Mouse (Mus musculus) intestine, embryonic 14.5 days (tissue): Measurements from ENCODE around the gene Srpk1. TPM values are rescaled to one million over a fixed set of nuclear protein-coding genes. Genes with fewer than 3 reads are reported as not detected.

Source experiments
- ATAC-seq: fragments of 200-750 bp; cut with Nextera tagmentation; replicated peaks from 2 replicates; pipeline ENCODE4 v1.8.0; 2017; ENCODE audit warnings: low read depth, moderate number of reproducible peaks, moderate TSS enrichment, moderate library complexity; ENCODE audit not compliant: low FRiP score, low TSS enrichment
- DNase-seq: peaks from one replicate; pipeline ENCODE4 v3.0.0-alpha.2; 2018; ENCODE audit warnings: low spot score
- H3K27ac ChIP-seq: fragments of 300-500 bp; sonication (generic); 2 replicates; pipeline ENCODE4 v1.5.1; 2014; ENCODE audit warnings: low read depth, mild to moderate bottlenecking, control low read depth
- H3K27me3 ChIP-seq: fragments of 300-500 bp; sonication (generic); replicated peaks from 2 replicates; pipeline ENCODE4 v1.6.1; 2014; ENCODE audit warnings: low read length, control low read depth; ENCODE audit not compliant: control insufficient read depth, insufficient read depth
- H3K36me3 ChIP-seq: fragments of 300-500 bp; sonication (generic); 2 replicates; pipeline ENCODE4 v1.6.1; 2014; ENCODE audit warnings: low read length, control low read depth; ENCODE audit not compliant: control insufficient read depth, insufficient read depth
- H3K4me1 ChIP-seq: fragments of 300-500 bp; sonication (generic); replicated peaks from 2 replicates; pipeline ENCODE4 v1.6.1; 2014; ENCODE audit warnings: low read length, control low read depth, mixed read lengths; ENCODE audit not compliant: control insufficient read depth, insufficient read depth
- H3K4me2 ChIP-seq: fragments of 300-500 bp; sonication (generic); 2 replicates; pipeline ENCODE4 v1.6.1; 2014; ENCODE audit warnings: low read length
- H3K4me3 ChIP-seq: fragments of 300-500 bp; sonication (generic); 2 replicates; pipeline ENCODE4 v1.5.1; 2014; ENCODE audit warnings: low read depth, low read length, control low read depth, mixed read lengths
- H3K9ac ChIP-seq: fragments of 300-500 bp; sonication (generic); 2 replicates; pipeline ENCODE4 v1.6.1; 2014; ENCODE audit warnings: mild to moderate bottlenecking, low read length
- H3K9me3 ChIP-seq: fragments of 300-500 bp; sonication (generic); 2 replicates; pipeline ENCODE4 v1.6.1; 2016; ENCODE audit warnings: low read length, control low read depth; ENCODE audit not compliant: control insufficient read depth
- WGBS: fragments of 180-500 bp; shearing (Covaris S2); extraction: QIAGEN DNeasy Blood & Tissue Kit; methylation state at CpG from one replicate; pipeline ENCODE4 v1.1.7; 2014; 5-methylcytosine and 5-hydroxymethylcytosine counted together
- polyA plus RNA-seq: library from polyadenylated mRNA; unstranded; fragments of >200 nt; fragmentation: Nextera tagmentation; extraction: Ambion mirVana; gene quantifications from 2 replicates; pipeline ENCODE4 v1.2.1, GENCODE M21; 2014

Gene Srpk1
- polyA plus RNA-seq, 1 experiment from 2014 or later = 126 TPM

GRCm38 (mm10) chr17:28618775-28619174, 3.7 kb downstream of the Srpk1 start:
- H3K9me3 ChIP-seq = no peaks in the 10 kb centered on the region
- no peak overlapping the region for H3K4me2 ChIP-seq
- no peak overlapping the region for H3K4me3 ChIP-seq
- no peak overlapping the region for H3K27ac ChIP-seq
- WGBS = 92% methylated on average over 1 of the region's 1 CpGs
- H3K9ac ChIP-seq = no peak overlapping the region
- DNase-seq = no peak
- no peak for ATAC-seq
- H3K27me3 ChIP-seq = no peaks in the 10 kb centered on the region
- H3K4me1 ChIP-seq = peaks cover 12% of the 10 kb centered on the region
- peaks cover 26% of the 10 kb centered on the region for H3K36me3 ChIP-seq

GRCm38 (mm10) chr17:28618124-28618523, 4.4 kb downstream of the Srpk1 start:
- peaks cover 12% of the 10 kb centered on the region for H3K4me1 ChIP-seq
- H3K4me3 ChIP-seq = no peak overlapping the region
- ATAC-seq (no peak), DNase-seq (no peak)
- peaks cover 26% of the 10 kb centered on the region for H3K36me3 ChIP-seq
- H3K9ac ChIP-seq = no peak overlapping the region
- no peaks in the 10 kb centered on the region for H3K9me3 ChIP-seq
- no peak overlapping the region for H3K4me2 ChIP-seq
- no peaks in the 10 kb centered on the region for H3K27me3 ChIP-seq
- H3K27ac ChIP-seq = no peak overlapping the region
- 77% methylated on average over 7 of the region's 7 CpGs for WGBS

DNA sequence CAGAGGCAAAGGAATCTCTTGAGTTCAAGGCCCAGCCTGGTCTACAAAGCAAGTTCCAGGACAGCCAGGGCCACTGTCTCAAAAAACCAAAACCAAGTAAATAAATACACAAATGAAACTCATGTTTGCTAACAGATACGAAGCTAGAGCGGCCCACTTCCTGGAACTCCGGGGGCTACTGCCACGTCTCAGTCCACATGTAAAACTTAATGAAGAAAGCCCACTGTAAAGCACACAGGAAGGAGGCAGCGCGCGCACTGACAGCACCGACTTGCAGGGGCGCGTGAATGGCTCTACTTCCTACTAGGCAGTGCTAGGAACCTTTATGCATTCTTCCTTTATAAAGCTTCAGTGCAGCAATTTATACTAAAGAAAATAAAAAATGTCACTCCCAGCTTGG, 4.9 kb downstream of the Srpk1 start:
- Histone ChIP-seq H3K27ac (no peak overlapping the region), H3K27me3 (no peaks in the 10 kb centered on the region), H3K9ac (no peak overlapping the region), H3K9me3 (no peaks in the 10 kb centered on the region), H3K4me2 (no peak overlapping the region), H3K36me3 (peaks cover 26% of the 10 kb centered on the region), H3K4me3 (no peak overlapping the region), H3K4me1 (peaks cover 12% of the 10 kb centered on the region)
- no peak for DNase-seq
- WGBS = 85% methylated on average over 10 of the region's 10 CpGs
- ATAC-seq = no peak

- H3K4me2 ChIP-seq = no peak overlapping the region
- H3K9ac ChIP-seq = no peak overlapping the region
- 87% methylated on average over 4 of the region's 4 CpGs for WGBS
- no peaks in the 10 kb centered on the region for H3K27me3 ChIP-seq
- no peak overlapping the region for H3K4me3 ChIP-seq
- ATAC-seq (no peak), DNase-seq (no peak)
- no peak overlapping the region for H3K27ac ChIP-seq
- peaks cover 3% of the 10 kb centered on the region for H3K4me1 ChIP-seq
- peaks cover 26% of the 10 kb centered on the region for H3K36me3 ChIP-seq
- H3K9me3 ChIP-seq = no peaks in the 10 kb centered on the region
Observed at GRCm38 (mm10) chr17:28615332-28615731, 7.2 kb downstream of the Srpk1 start.

GRCm38 (mm10) chr17:28613096-28613495, 9.4 kb downstream of the Srpk1 start:
- H3K9ac ChIP-seq = no peak overlapping the region
- peaks cover 18% of the 10 kb centered on the region for H3K36me3 ChIP-seq
- no peak overlapping the region for H3K27ac ChIP-seq
- ATAC-seq (no peak), DNase-seq (no peak)
- WGBS = 87% methylated on average over 6 of the region's 6 CpGs
- no peak overlapping the region for H3K4me3 ChIP-seq
- no peak overlapping the region for H3K4me2 ChIP-seq
- H3K27me3 ChIP-seq = no peaks in the 10 kb centered on the region
- H3K4me1 ChIP-seq = 0 out of 2 replicates have a peak, but pooled peaks cover 3% of the 10 kb centered on the region
- H3K9me3 ChIP-seq = no peaks in the 10 kb centered on the region

GRCm38 (mm10) chr17:28612603-28613002, 9.9 kb downstream of the Srpk1 start:
- WGBS = 75% methylated on average over 2 of the region's 2 CpGs
- Histone ChIP-seq H3K4me1 (0 out of 2 replicates have a peak, but pooled peaks cover 2% of the 10 kb centered on the region), H3K4me2 (no peak overlapping the region)

GRCm38 (mm10) chr17:28609543-28609942, 13.0 kb downstream of the Srpk1 start:
- no peak for DNase-seq
- H3K4me3 ChIP-seq = no peak overlapping the region
- no peak overlapping the region for H3K9ac ChIP-seq
- peaks cover 40% of the 10 kb centered on the region for H3K36me3 ChIP-seq
- no peak overlapping the region for H3K4me2 ChIP-seq
- H3K9me3 ChIP-seq = no peaks in the 10 kb centered on the region
- H3K4me1 ChIP-seq = no peaks in the 10 kb centered on the region
- no peaks in the 10 kb centered on the region for H3K27me3 ChIP-seq
- no peak for ATAC-seq
- 81% methylated on average over 3 of the region's 3 CpGs for WGBS
- H3K27ac ChIP-seq = no peak overlapping the region

More at GRCm38 (mm10) chr17:28612603-28613002, 9.9 kb downstream of the Srpk1 start:
- ATAC-seq = no peak
- H3K27ac ChIP-seq = no peak overlapping the region
- H3K4me3 ChIP-seq = no peak overlapping the region
- DNase-seq = no peak
- H3K9me3 ChIP-seq = no peaks in the 10 kb centered on the region
- H3K9ac ChIP-seq = no peak overlapping the region
- H3K36me3 ChIP-seq = peaks cover 23% of the 10 kb centered on the region
- no peaks in the 10 kb centered on the region for H3K27me3 ChIP-seq

- Histone ChIP-seq H3K4me1 (no peaks in the 10 kb centered on the region), H3K36me3 (peaks cover 97% of the 10 kb centered on the region), H3K27ac (no peak overlapping the region), H3K27me3 (no peaks in the 10 kb centered on the region), H3K9ac (no peak overlapping the region), H3K9me3 (no peaks in the 10 kb centered on the region), H3K4me3 (no peak overlapping the region), H3K4me2 (no peak overlapping the region)
- WGBS = 88% methylated on average over 9 of the region's 9 CpGs
- ATAC-seq (no peak), DNase-seq (no peak)
Observed at GRCm38 (mm10) chr17:28601557-28602250, 20.8 kb downstream of the Srpk1 start.

GRCm38 (mm10) chr17:28600780-28601179, 21.7 kb downstream of the Srpk1 start:
- DNase-seq (no peak), ATAC-seq (no peak)
- Histone ChIP-seq H3K4me1 (no peaks in the 10 kb centered on the region), H3K9ac (no peak overlapping the region), H3K4me3 (no peak overlapping the region), H3K9me3 (no peaks in the 10 kb centered on the region), H3K27ac (no peak overlapping the region), H3K27me3 (no peaks in the 10 kb centered on the region), H3K36me3 (peaks cover 97% of the 10 kb centered on the region), H3K4me2 (no peak overlapping the region)
- WGBS = 90% methylated on average over 5 of the region's 5 CpGs
